Mouse (Mus musculus): ENCODE measurements around the gene Olfr1287. TPM values are rescaled to one million over a fixed set of nuclear protein-coding genes. Genes with fewer than 3 reads are reported as not detected.

The Olfr1287 gene
- polyA plus RNA-seq (2012; rRNA removed): not detected in 2 replicates

GRCm38 (mm10) chr2:111448842-111449241 lies at the start of gene Olfr1287:
Gene Olfr1287 (plus strand): TSS chr2:111449142.
- TF ChIP-seq CTCF (IDR thresholded peaks at IDR 0.05; ENCODE audit: borderline replicate concordance, control insufficient read depth, extremely low read depth, insufficient read depth, low read length, poor library complexity): no peak
- no peak for TF ChIP-seq POLR2A (IDR thresholded peaks at IDR 0.05; ENCODE audit: control insufficient read depth, extremely low read depth, insufficient read depth, low read length, poor library complexity)
- no peaks in the 10 kb centered on the region for H3K27me3 ChIP-seq (ENCODE audit: control insufficient read depth, insufficient read depth, low read length)
- no peak within 1 kb of the TSS for H3K27ac ChIP-seq (ENCODE audit: control insufficient read depth, insufficient read depth, low read length)
- no peaks in the 10 kb centered on the region for H3K4me1 ChIP-seq (replicated peaks; ENCODE audit: control insufficient read depth, insufficient read depth, low read length)
- H3K36me3 ChIP-seq (ENCODE audit: control insufficient read depth, insufficient read depth, low read length): no peaks in the 10 kb centered on the region
- WGBS: 77% methylated on average over 1 of the region's 1 CpGs
- no peak for DNase-seq
- H3K4me3 ChIP-seq (ENCODE audit: control insufficient read depth, insufficient read depth, low read length): no peak within 1 kb of the TSS

DNA sequence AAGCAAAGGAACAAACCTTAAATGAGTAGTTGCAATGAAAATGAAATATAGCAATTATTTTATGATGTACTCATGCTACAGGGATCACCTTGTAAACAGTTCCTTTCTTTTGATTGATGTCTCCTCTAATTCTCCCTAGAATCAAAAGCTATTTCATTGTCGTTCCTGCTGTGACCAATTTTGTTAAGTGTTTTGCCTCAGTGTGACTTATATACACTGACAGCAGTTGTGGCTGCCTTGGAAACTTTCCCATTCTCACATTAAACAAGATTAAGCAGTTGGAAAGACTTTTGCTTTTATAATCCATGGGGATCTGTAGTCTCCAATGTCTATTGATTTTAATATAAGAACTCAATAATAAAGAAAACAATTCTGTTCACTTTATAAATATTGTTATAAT lies 26.0 kb upstream of the Olfr1287 start, which contains the start of gene Olfr1286:
Gene Olfr1286, minus strand, starts transcription at position 185 of the 400 bp plus-strand sequence.
- WGBS: 80% methylated on average over 1 of the region's 1 CpGs
- no peak for DNase-seq
- Histone ChIP-seq H3K4me3 (ENCODE audit: control insufficient read depth, insufficient read depth, low read length) (no peak within 1 kb of the TSS), H3K36me3 (ENCODE audit: control insufficient read depth, insufficient read depth, low read length) (no peaks in the 10 kb centered on the region), H3K27ac (ENCODE audit: control insufficient read depth, insufficient read depth, low read length) (no peak within 1 kb of the TSS), H3K4me1 (replicated peaks; ENCODE audit: control insufficient read depth, insufficient read depth, low read length) (no peaks in the 10 kb centered on the region), H3K27me3 (ENCODE audit: control insufficient read depth, insufficient read depth, low read length) (no peaks in the 10 kb centered on the region)
- TF ChIP-seq POLR2A (IDR thresholded peaks at IDR 0.05; ENCODE audit: control insufficient read depth, extremely low read depth, insufficient read depth, low read length, poor library complexity): no peak
- no peak for TF ChIP-seq CTCF (IDR thresholded peaks at IDR 0.05; ENCODE audit: borderline replicate concordance, control insufficient read depth, extremely low read depth, insufficient read depth, low read length, poor library complexity)

DNA sequence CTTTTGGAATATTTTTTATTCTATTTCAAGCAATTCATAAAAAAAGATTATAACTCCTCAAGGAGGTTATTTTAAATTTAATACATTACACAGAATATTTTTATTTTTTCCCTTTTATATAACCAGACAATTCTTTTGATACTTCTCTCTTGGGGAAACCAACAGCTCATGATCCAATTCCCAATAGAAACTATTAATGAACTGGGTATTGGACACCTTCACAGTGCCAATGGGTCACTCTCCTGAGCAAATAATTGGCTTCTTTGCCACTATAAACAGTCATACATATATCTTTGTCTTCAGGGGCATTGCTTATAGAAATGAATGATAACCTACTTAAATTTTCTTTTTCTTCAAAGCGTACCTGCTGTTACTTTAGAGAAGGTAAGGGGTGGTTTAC lies 24.9 kb downstream of the Olfr1287 start, which contains the start of gene Olfr1288:
Gene Olfr1288, plus strand, starts transcription at position 301 of the 400 bp plus-strand sequence.
- no peak for DNase-seq
- Histone ChIP-seq H3K4me3 (ENCODE audit: control insufficient read depth, insufficient read depth, low read length) (no peak within 1 kb of the TSS), H3K36me3 (ENCODE audit: control insufficient read depth, insufficient read depth, low read length) (no peaks in the 10 kb centered on the region), H3K27me3 (ENCODE audit: control insufficient read depth, insufficient read depth, low read length) (no peaks in the 10 kb centered on the region), H3K4me1 (replicated peaks; ENCODE audit: control insufficient read depth, insufficient read depth, low read length) (no peaks in the 10 kb centered on the region), H3K27ac (ENCODE audit: control insufficient read depth, insufficient read depth, low read length) (no peak within 1 kb of the TSS)
- TF ChIP-seq CTCF (IDR thresholded peaks at IDR 0.05; ENCODE audit: borderline replicate concordance, control insufficient read depth, extremely low read depth, insufficient read depth, low read length, poor library complexity) (no peak), POLR2A (IDR thresholded peaks at IDR 0.05; ENCODE audit: control insufficient read depth, extremely low read depth, insufficient read depth, low read length, poor library complexity) (no peak)
- WGBS: 94% methylated on average over 1 of the region's 1 CpGs

- Histone ChIP-seq H3K4me1 (replicated peaks; ENCODE audit: control insufficient read depth, insufficient read depth, low read length) (no peaks in the 10 kb centered on the region), H3K4me3 (ENCODE audit: control insufficient read depth, insufficient read depth, low read length) (no peak within 1 kb of the TSS), H3K27ac (ENCODE audit: control insufficient read depth, insufficient read depth, low read length) (no peak within 1 kb of the TSS), H3K36me3 (ENCODE audit: control insufficient read depth, insufficient read depth, low read length) (no peaks in the 10 kb centered on the region), H3K27me3 (ENCODE audit: control insufficient read depth, insufficient read depth, low read length) (no peaks in the 10 kb centered on the region)
- WGBS: 79% methylated on average over 1 of the region's 1 CpGs
- TF ChIP-seq POLR2A (IDR thresholded peaks at IDR 0.05; ENCODE audit: control insufficient read depth, extremely low read depth, insufficient read depth, low read length, poor library complexity) (no peak), CTCF (IDR thresholded peaks at IDR 0.05; ENCODE audit: borderline replicate concordance, control insufficient read depth, extremely low read depth, insufficient read depth, low read length, poor library complexity) (no peak)
- no peak for DNase-seq
These were observed 31.6 kb downstream of the Olfr1287 start, which contains the start of gene Olfr1289 for GRCm38 (mm10) chr2:111480519-111480918. Gene Olfr1289 (plus strand): TSS chr2:111480819.

- Histone ChIP-seq H3K27me3 (ENCODE audit: control insufficient read depth, insufficient read depth, low read length) (no peaks in the 10 kb centered on the region), H3K36me3 (ENCODE audit: control insufficient read depth, insufficient read depth, low read length) (no peaks in the 10 kb centered on the region), H3K4me3 (ENCODE audit: control insufficient read depth, insufficient read depth, low read length) (no peak within 1 kb of the TSS), H3K4me1 (replicated peaks; ENCODE audit: control insufficient read depth, insufficient read depth, low read length) (no peaks in the 10 kb centered on the region), H3K27ac (ENCODE audit: control insufficient read depth, insufficient read depth, low read length) (no peak within 1 kb of the TSS)
- WGBS: 80% methylated on average over 5 of the region's 5 CpGs
- DNase-seq: no peak
- TF ChIP-seq CTCF (IDR thresholded peaks at IDR 0.05; ENCODE audit: borderline replicate concordance, control insufficient read depth, extremely low read depth, insufficient read depth, low read length, poor library complexity) (no peak), POLR2A (IDR thresholded peaks at IDR 0.05; ENCODE audit: control insufficient read depth, extremely low read depth, insufficient read depth, low read length, poor library complexity) (no peak)
These were observed 44.8 kb downstream of the Olfr1287 start, which contains the start of gene Olfr1290 for GRCm38 (mm10) chr2:111493729-111494128. Gene Olfr1290 (minus strand): TSS chr2:111493829.

- Histone ChIP-seq H3K36me3 (ENCODE audit: control insufficient read depth, insufficient read depth, low read length) (no peaks in the 10 kb centered on the region), H3K4me1 (replicated peaks; ENCODE audit: control insufficient read depth, insufficient read depth, low read length) (no peaks in the 10 kb centered on the region), H3K27ac (ENCODE audit: control insufficient read depth, insufficient read depth, low read length) (no peak within 1 kb of the TSS), H3K27me3 (ENCODE audit: control insufficient read depth, insufficient read depth, low read length) (no peaks in the 10 kb centered on the region), H3K4me3 (ENCODE audit: control insufficient read depth, insufficient read depth, low read length) (no peak within 1 kb of the TSS)
- no peak for TF ChIP-seq CTCF (IDR thresholded peaks at IDR 0.05; ENCODE audit: borderline replicate concordance, control insufficient read depth, extremely low read depth, insufficient read depth, low read length, poor library complexity)
- no peak for TF ChIP-seq POLR2A (IDR thresholded peaks at IDR 0.05; ENCODE audit: control insufficient read depth, extremely low read depth, insufficient read depth, low read length, poor library complexity)
- 93% methylated on average over 3 of the region's 3 CpGs for WGBS
- no peak for DNase-seq
These were observed 47.9 kb downstream of the Olfr1287 start, which contains the start of gene Olfr1291-ps1 for GRCm38 (mm10) chr2:111496880-111497279. Gene Olfr1291-ps1 (plus strand): TSS chr2:111497180.

Other genes starting within 250 kb of the Olfr1287 start
- not detected in 2 replicates for gene 4930430A15Rik, start 219.5 kb upstream of the Olfr1287 start, polyA plus RNA-seq (2012; rRNA removed)
- gene Olfr1275, start 213.9 kb upstream of the Olfr1287 start, polyA plus RNA-seq (2012; rRNA removed): not detected in 2 replicates
- not detected in 2 replicates for gene Olfr1276, start 194.6 kb upstream of the Olfr1287 start, polyA plus RNA-seq (2012; rRNA removed)
- gene Olfr1277, start 175.0 kb upstream of the Olfr1287 start, polyA plus RNA-seq (2012; rRNA removed): not detected in 2 replicates
- not detected in 2 replicates for gene Olfr1278, start 159.0 kb upstream of the Olfr1287 start, polyA plus RNA-seq (2012; rRNA removed)
- not detected in 2 replicates for gene Olfr1279, start 148.5 kb upstream of the Olfr1287 start, polyA plus RNA-seq (2012; rRNA removed)
- gene Olfr1280, start 135.1 kb upstream of the Olfr1287 start, polyA plus RNA-seq (2012; rRNA removed): not detected in 2 replicates
- gene Olfr1281, start 122.6 kb upstream of the Olfr1287 start, polyA plus RNA-seq (2012; rRNA removed): not detected in 2 replicates
- gene Olfr1282, start 113.1 kb upstream of the Olfr1287 start, polyA plus RNA-seq (2012; rRNA removed): not detected in 2 replicates
- gene Olfr1283, start 82.4 kb upstream of the Olfr1287 start, polyA plus RNA-seq (2012; rRNA removed): not detected in 2 replicates
- not detected in 2 replicates for gene Olfr1284, start 73.6 kb upstream of the Olfr1287 start, polyA plus RNA-seq (2012; rRNA removed)
- not detected in 2 replicates for gene Olfr1286, start 26.0 kb upstream of the Olfr1287 start, polyA plus RNA-seq (2012; rRNA removed)
- not detected in 2 replicates for gene Olfr1288, start 25.0 kb downstream of the Olfr1287 start, polyA plus RNA-seq (2012; rRNA removed)
- not detected in 2 replicates for gene Olfr1289, start 31.7 kb downstream of the Olfr1287 start, polyA plus RNA-seq (2012; rRNA removed)
- not detected in 2 replicates for gene Olfr1290, start 44.7 kb downstream of the Olfr1287 start, polyA plus RNA-seq (2012; rRNA removed)
- gene Olfr1291-ps1, start 48.0 kb downstream of the Olfr1287 start, polyA plus RNA-seq (2012; rRNA removed): not detected in 2 replicates
- gene Olfr1293-ps, start 76.1 kb downstream of the Olfr1287 start, polyA plus RNA-seq (2012; rRNA removed): not detected in 2 replicates
- not detected in 2 replicates for gene Olfr1294, start 91.1 kb downstream of the Olfr1287 start, polyA plus RNA-seq (2012; rRNA removed)
- not detected in 2 replicates for gene Olfr1295, start 120.5 kb downstream of the Olfr1287 start, polyA plus RNA-seq (2012; rRNA removed)
- not detected in 2 replicates for gene Olfr1297, start 177.4 kb downstream of the Olfr1287 start, polyA plus RNA-seq (2012; rRNA removed)
- not detected in 2 replicates for gene Olfr1298, start 200.1 kb downstream of the Olfr1287 start, polyA plus RNA-seq (2012; rRNA removed)
- gene Olfr1299, start 212.3 kb downstream of the Olfr1287 start, polyA plus RNA-seq (2012; rRNA removed): not detected in 2 replicates